Mouse (Mus musculus): ENCODE measurements around the gene Adcy5.

The Adcy5 gene

DNA sequence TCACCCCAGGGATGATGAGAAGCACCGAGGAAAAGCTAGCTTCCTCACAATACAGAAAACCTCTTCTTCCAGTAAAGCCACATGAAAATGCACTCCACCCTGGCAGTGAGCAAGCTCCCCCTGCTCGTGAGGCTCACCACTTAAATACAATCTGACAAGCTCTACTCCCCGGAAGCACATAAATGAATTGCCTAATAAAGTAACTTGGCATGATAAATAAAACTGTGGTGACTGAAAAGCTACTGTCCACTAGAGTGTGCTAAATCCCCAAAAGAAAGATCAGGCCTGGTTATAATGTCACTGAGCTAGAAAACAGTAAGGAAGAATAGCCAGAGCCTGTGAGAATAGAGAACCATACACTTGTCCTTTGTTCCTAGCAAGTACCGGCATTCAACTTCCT is 164.7 kb downstream of the Adcy5 start:
- DNase-seq (ENCODE audit: low spot score), result no peak

DNA sequence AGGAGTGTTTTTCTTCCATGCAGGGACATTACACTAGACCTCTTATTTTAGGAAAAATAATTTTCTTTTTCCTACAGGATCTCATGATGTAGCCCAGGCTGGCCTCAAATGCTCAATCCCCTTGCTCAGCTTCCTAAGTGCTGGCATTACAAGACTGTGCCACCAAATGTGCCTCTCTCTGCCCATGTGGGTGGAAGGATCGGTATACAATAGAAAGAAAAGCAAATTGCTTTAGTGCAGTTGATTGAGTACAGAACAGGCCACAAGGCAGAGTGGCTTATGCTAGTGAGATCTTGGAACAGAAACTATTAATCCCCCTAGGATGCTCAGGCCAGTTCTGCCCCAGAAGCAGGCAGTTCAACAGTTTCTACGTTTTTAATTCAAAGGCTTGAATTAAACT is 165.1 kb downstream of the Adcy5 start:
- no peak for DNase-seq (ENCODE audit: low spot score)

- no peak for DNase-seq (ENCODE audit: low spot score)
Observed at GRCm38 (mm10) chr16:35330451-35330850, 175.8 kb downstream of the Adcy5 start.
